15 mouse cellular contexts compared by ENCODE assay signal in the genomic region with DNA sequence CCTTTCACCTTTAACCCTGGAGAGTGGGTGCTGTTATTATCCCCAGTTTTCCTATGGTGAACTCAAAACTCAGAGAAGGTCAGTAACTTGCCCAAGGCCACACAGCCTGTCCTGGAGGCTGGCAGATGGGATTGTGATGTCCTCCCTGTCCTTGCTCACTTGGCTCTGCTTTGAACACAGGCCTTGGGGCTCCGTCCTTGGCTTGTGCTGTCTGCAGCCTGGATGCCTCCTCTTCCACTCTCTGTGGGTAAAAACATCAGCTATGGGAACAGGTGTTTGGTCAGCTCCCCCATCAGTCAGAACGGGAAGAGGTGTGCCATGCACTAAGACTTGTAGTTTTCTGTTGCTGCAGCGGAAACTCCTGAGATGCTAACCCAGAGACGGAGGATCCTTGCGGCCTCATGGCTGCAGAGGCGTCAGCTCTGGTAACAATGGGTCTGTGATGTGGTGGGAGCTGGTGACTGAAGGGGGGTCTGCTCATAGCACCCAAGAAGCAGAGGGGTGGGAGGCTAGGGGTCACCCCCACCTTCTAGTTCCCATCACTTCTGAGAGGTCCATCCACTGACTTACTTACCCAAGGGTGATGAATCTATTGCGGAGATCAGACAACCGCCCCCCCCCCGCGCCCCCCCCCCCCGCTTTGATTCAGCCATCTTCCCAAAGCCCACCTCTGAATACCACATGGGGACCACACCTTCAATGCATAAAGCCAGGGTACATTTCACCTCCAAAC. TPM values are rescaled to one million over a fixed set of nuclear protein-coding genes. Genes with fewer than 3 reads are reported as not detected.
DNase-seq lines count a peak whose midpoint lies in the region; ATAC-seq and TF ChIP-seq lines count a peak whose summit lies in the region.
"Had no signal": no experiment of that assay in that cellular context is flagged by ENCODE, and none has a peak within 500 bp of the region (broad histone marks: within the 10 kb centered on the region; RNA-seq: fewer than 3 reads in every experiment).

No protein-coding gene starts in this region.

- H3K4me2 ChIP-seq in lung, embryonic 15.5 days = peak overlapping the region; percentile 40
- H3K4me2 ChIP-seq in limb, embryonic 12.5 days = peak overlapping the region; percentile 30
- H3K4me2 ChIP-seq: hindbrain, embryonic 15.5 days; midbrain, embryonic 15.5 days; neural tube, embryonic 15.5 days had no signal

- H3K79me2 ChIP-seq in heart, adult 2 months (replicated peaks; ENCODE audit: control insufficient read depth, insufficient read depth, low read length) = no peaks in the 10 kb centered on the region

- no peak for DNase-seq in heart, adult 2 months
- DNase-seq in heart, adult 8-10 months (ENCODE audit: low spot score) = no peak
- no peak for DNase-seq in lung, adult 2 months
- DNase-seq in adrenal gland, postnatal 10 days = peak; percentile 77
- no peak for DNase-seq in urinary bladder, adult 18-20 months (ENCODE audit: low spot score in 2 of 2)
- DNase-seq: cerebellum, postnatal 25 days; layer of hippocampus, postnatal 36 days; spleen, adult 18-20 months had no signal

- TF ChIP-seq CTCF in heart, adult 2 months (IDR thresholded peaks at IDR 0.05) = no peak
- TF ChIP-seq CTCF in lung, adult 2 months (IDR thresholded peaks at IDR 0.05; ENCODE audit: insufficient read depth, low read length) = no peak

- no peak for TF ChIP-seq POLR2A in heart, adult 2 months (IDR thresholded peaks at IDR 0.05; ENCODE audit: insufficient read depth, low read depth, low read length)
- TF ChIP-seq POLR2A in lung, adult 2 months (IDR thresholded peaks at IDR 0.05; ENCODE audit: borderline replicate concordance, extremely low read depth, low read depth, low read length) = no peak

- H3K4me3 ChIP-seq in heart, adult 2 months = no peak overlapping the region
- no peak overlapping the region for H3K4me3 ChIP-seq in lung, embryonic 15.5 days
- H3K4me3 ChIP-seq in lung, adult 2 months (replicated peaks; ENCODE audit: extremely low read depth, low read depth, low read length) = no peak overlapping the region
- no peak overlapping the region for H3K4me3 ChIP-seq in limb, embryonic 12.5 days (replicated peaks)
- H3K4me3 ChIP-seq: erythroblast, embryonic 14.5 days; hindbrain, embryonic 15.5 days; midbrain, embryonic 15.5 days; neural tube, embryonic 15.5 days had no signal

- H3K9ac ChIP-seq in heart, adult 2 months (ENCODE audit: low read depth, low read length) = no peak overlapping the region
- H3K9ac ChIP-seq in lung, embryonic 15.5 days = no peak overlapping the region
- 0 out of 2 replicates have a peak overlapping the region, but pooled peaks have one; percentile 23 for H3K9ac ChIP-seq in limb, embryonic 12.5 days (replicated peaks)
- H3K9ac ChIP-seq: hindbrain, embryonic 15.5 days; midbrain, embryonic 15.5 days; neural tube, embryonic 15.5 days had no signal

- intact Hi-C loops in heart, adult 2 months (cut with DNase I) = no loop called here

- peak overlapping the region; percentile 33; the same call in 1 of the 2 replicates for H3K27ac ChIP-seq in heart, adult 2 months
- H3K27ac ChIP-seq in lung, embryonic 15.5 days = peak overlapping the region; percentile 79
- peak overlapping the region; percentile 37; the same call in 1 of the 2 replicates for H3K27ac ChIP-seq in limb, embryonic 12.5 days
- H3K27ac ChIP-seq: hindbrain, embryonic 15.5 days; midbrain, embryonic 15.5 days; neural tube, embryonic 15.5 days had no signal

- 0 out of 2 replicates have a peak, but pooled peaks have one; percentile 1 for ATAC-seq in lung, embryonic 15.5 days (ENCODE audit: borderline replicate concordance, extremely low read depth, low FRiP score, low TSS enrichment)
- ATAC-seq in limb, embryonic 12.5 days (ENCODE audit: insufficient number of reproducible peaks, insufficient read depth, low FRiP score, low TSS enrichment, low read depth) = no peak
- no peak for ATAC-seq in erythroblast, adult 5-6 weeks (replicated peaks; ENCODE audit: low FRiP score, poor library complexity, severe bottlenecking)
- ATAC-seq: midbrain, embryonic 15.5 days had no signal

- H3K27me3 ChIP-seq in heart, adult 2 months (ENCODE audit: control insufficient read depth, insufficient read depth, low read length) = no peaks in the 10 kb centered on the region
- no peaks in the 10 kb centered on the region for H3K27me3 ChIP-seq in lung, embryonic 15.5 days
- no peaks in the 10 kb centered on the region for H3K27me3 ChIP-seq in limb, embryonic 12.5 days
- H3K27me3 ChIP-seq: hindbrain, embryonic 15.5 days; midbrain, embryonic 15.5 days; neural tube, embryonic 15.5 days had no signal

- no peak for TF ChIP-seq EP300 in heart, adult 2 months (IDR thresholded peaks at IDR 0.05; ENCODE audit: insufficient read depth, low read depth, low read length)

- no peaks in the 10 kb centered on the region for H3K9me3 ChIP-seq in lung, embryonic 15.5 days
- peaks cover under 1% of the 10 kb centered on the region; the same call in 1 of the 2 replicates for H3K9me3 ChIP-seq in limb, embryonic 12.5 days
- H3K9me3 ChIP-seq: hindbrain, embryonic 15.5 days; midbrain, embryonic 15.5 days; neural tube, embryonic 15.5 days had no signal

- no peaks in the 10 kb centered on the region for H3K36me3 ChIP-seq in heart, adult 2 months (ENCODE audit: control insufficient read depth, insufficient read depth, low read length)
- H3K36me3 ChIP-seq in lung, embryonic 15.5 days = no peaks in the 10 kb centered on the region
- H3K36me3 ChIP-seq in limb, embryonic 12.5 days = no peaks in the 10 kb centered on the region
- H3K36me3 ChIP-seq: hindbrain, embryonic 15.5 days; midbrain, embryonic 15.5 days; neural tube, embryonic 15.5 days had no signal

- WGBS in heart, adult 2 months = 51% methylated on average over 11 of the region's 11 CpGs
- WGBS in lung, embryonic 15.5 days = 30% methylated on average over 11 of the region's 11 CpGs
- WGBS in lung, adult 2 months = 50% methylated on average over 11 of the region's 11 CpGs
- WGBS in limb, embryonic 12.5 days = 33% methylated on average over 11 of the region's 11 CpGs

- peaks cover 13% of the 10 kb centered on the region for H3K4me1 ChIP-seq in heart, adult 2 months (ENCODE audit: control insufficient read depth, insufficient read depth, low read length)
- peaks cover 35% of the 10 kb centered on the region for H3K4me1 ChIP-seq in lung, embryonic 15.5 days
- peaks cover 22% of the 10 kb centered on the region for H3K4me1 ChIP-seq in lung, adult 2 months (ENCODE audit: control insufficient read depth, insufficient read depth, low read length)
- peaks cover 37% of the 10 kb centered on the region for H3K4me1 ChIP-seq in limb, embryonic 12.5 days (replicated peaks)
- H3K4me1 ChIP-seq: hindbrain, embryonic 15.5 days had no signal

RNA-seq across cellular contexts. Expression of a gene that starts 9.8 kb away (rescaled TPM):
- total RNA-seq in heart, adult 2 months (2021) = 10 to 100 TPM; 16.3 to 17.7 TPM
- 31.3 and 32.1 TPM in 2 replicates for polyA plus RNA-seq in heart, adult 2 months (2012; rRNA removed)
- 10 to 100 TPM; 14.5 to 23.5 (median 16.9) TPM for total RNA-seq in heart, adult 8-10 months (2022)
- polyA plus RNA-seq in lung, embryonic 15.5 days (2015; fragmentation: Nextera tagmentation; extraction: Ambion mirVana) = 14.5 and 15.7 TPM in 2 replicates
- 105 and 162 TPM in 2 replicates for polyA plus RNA-seq in lung, adult 2 months (2012; rRNA removed)
- 10 to 100 TPM; 18.7 to 23.3 TPM for total RNA-seq in adrenal gland, postnatal 10 days (2021)
- polyA plus RNA-seq in limb, embryonic 12.5 days (2016; fragmentation: Nextera tagmentation; extraction: Ambion mirVana) = 23.9 and 27.0 TPM in 2 replicates
- total RNA-seq in erythroblast, adult 5-6 weeks (2015; ENCODE audit: low replicate concordance) = not detected in 2 replicates
- not detected in 2 replicates for total RNA-seq in erythroblast, adult 5-6 weeks (2017; ENCODE audit: low replicate concordance)
- polyA plus RNA-seq: erythroblast, embryonic 14.5 days had no signal

Comparison
In these comparisons a context has a peak if more than half of its experiments do, and no peak if none do; other contexts are left out.
1. RNA of a gene that starts 9.8 kb away (total RNA-seq): 18.7 to 23.3 TPM in adrenal gland, postnatal 10 days, 16.3 to 17.7 TPM in heart, adult 2 months and 14.5 to 23.5 TPM in heart, adult 8-10 months; not detected in erythroblast, adult 5-6 weeks; every median in the first group is over 10 times any median in the second.
2. Peak in every context shown above with its lines, with median percentiles within 50 percentile points of each other: H3K27ac ChIP-seq.